Mouse (Mus musculus) hindbrain, embryonic 12.5 days (tissue): ENCODE data around the gene Sipa1l2. TPM values are rescaled to one million over a fixed set of nuclear protein-coding genes. Genes with fewer than 3 reads are reported as not detected.
A peak's percentile ranks its signal among the peaks of the same experiment; 100 is the strongest.

ENCODE experiments used
- ATAC-seq: fragments of 200-750 bp; cut with Nextera tagmentation; 2 replicates; pipeline ENCODE4 v1.8.0; 2017; ENCODE audit warnings: moderate TSS enrichment; ENCODE audit not compliant: low FRiP score
- H3K27ac ChIP-seq: fragments of 300-500 bp; sonication (generic); 2 replicates; pipeline ENCODE4 v1.5.1; 2016; ENCODE audit warnings: mild to moderate bottlenecking
- H3K27me3 ChIP-seq: fragments of 300-500 bp; sonication (generic); 2 replicates; pipeline ENCODE4 v1.6.1; 2016; ENCODE audit warnings: mild to moderate bottlenecking
- H3K36me3 ChIP-seq: fragments of 300-500 bp; sonication (generic); 2 replicates; pipeline ENCODE4 v1.6.1; 2016; ENCODE audit warnings: mild to moderate bottlenecking
- H3K4me1 ChIP-seq: fragments of 300-500 bp; sonication (generic); 2 replicates; pipeline ENCODE4 v1.6.1; 2016
- H3K4me2 ChIP-seq: fragments of 300-500 bp; sonication (generic); replicated peaks from 2 replicates; pipeline ENCODE4 v1.6.1; 2016; ENCODE audit warnings: mild to moderate bottlenecking
- H3K4me3 ChIP-seq: fragments of 300-500 bp; sonication (generic); 2 replicates; pipeline ENCODE4 v1.5.1; 2016; ENCODE audit warnings: mild to moderate bottlenecking
- H3K9ac ChIP-seq: fragments of 300-500 bp; sonication (generic); 2 replicates; pipeline ENCODE4 v1.6.1; 2016; ENCODE audit warnings: mild to moderate bottlenecking, moderate library complexity
- H3K9me3 ChIP-seq: fragments of 300-500 bp; sonication (generic); replicated peaks from 2 replicates; pipeline ENCODE4 v1.6.1; 2016; ENCODE audit warnings: mild to moderate bottlenecking
- WGBS: fragments of 180-500 bp; shearing (Covaris S2); methylation state at CpG from one replicate; pipeline ENCODE4 v1.1.7; 2016; 5-methylcytosine and 5-hydroxymethylcytosine counted together
- polyA plus RNA-seq: library from polyadenylated mRNA; unstranded; fragments of >200 nt; fragmentation: Nextera tagmentation; extraction: Ambion mirVana; gene quantifications from 2 replicates; pipeline ENCODE4 v1.2.1, GENCODE M21; 2016

Sipa1l2 gene
- polyA plus RNA-seq, 1 experiment from 2014 or later, result 36.4 TPM

- Histone ChIP-seq H3K27ac (no peak overlapping the region), H3K9me3 (no peaks in the 10 kb centered on the region), H3K27me3 (peaks cover 2% of the 10 kb centered on the region; the same call in 1 of the 2 replicates), H3K9ac (no peak overlapping the region), H3K4me3 (no peak overlapping the region), H3K4me2 (no peak overlapping the region), H3K36me3 (peaks cover 36% of the 10 kb centered on the region), H3K4me1 (peaks cover 43% of the 10 kb centered on the region)
- 17% methylated on average over 6 of the region's 6 CpGs for WGBS
- ATAC-seq, result peak; percentile 66; the same call in 1 of the 2 replicates
Observed at GRCm38 (mm10) chr8:125465156-125465821, 104.3 kb downstream of the Sipa1l2 start.

DNA sequence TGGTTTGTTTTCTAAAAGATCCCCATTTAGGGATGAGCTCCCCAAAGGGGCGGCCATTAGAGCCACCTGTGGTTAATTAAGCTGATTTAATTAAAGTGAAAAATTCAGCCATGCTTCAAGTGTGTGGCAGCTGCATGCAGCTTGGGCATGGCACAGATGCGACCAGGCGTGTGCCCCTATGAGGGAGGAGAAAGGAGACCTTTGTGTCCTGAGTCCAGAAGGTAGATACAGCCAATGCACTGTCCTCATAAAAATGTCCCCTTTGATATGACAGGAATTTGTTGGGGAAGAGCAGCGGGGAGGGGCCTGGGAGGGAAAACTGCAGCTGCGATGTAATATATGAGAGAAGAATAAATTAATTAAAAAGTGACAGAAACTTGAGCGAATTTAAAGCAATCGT lies 106.7 kb downstream of the Sipa1l2 start:
- Histone ChIP-seq H3K27ac (no peak overlapping the region), H3K4me3 (no peak overlapping the region), H3K4me2 (no peak overlapping the region), H3K9ac (no peak overlapping the region), H3K4me1 (peaks cover 50% of the 10 kb centered on the region), H3K36me3 (peaks cover 18% of the 10 kb centered on the region), H3K9me3 (no peaks in the 10 kb centered on the region), H3K27me3 (peaks cover 2% of the 10 kb centered on the region; the same call in 1 of the 2 replicates)
- 55% methylated on average over 7 of the region's 7 CpGs for WGBS
- ATAC-seq, result no peak

GRCm38 (mm10) chr8:125461504-125461903 lies 108.1 kb downstream of the Sipa1l2 start:
- no peak overlapping the region for H3K27ac ChIP-seq
- no peak overlapping the region for H3K4me2 ChIP-seq
- no peaks in the 10 kb centered on the region for H3K9me3 ChIP-seq
- H3K9ac ChIP-seq, result no peak overlapping the region
- no peak for ATAC-seq
- 82% methylated on average over 1 of the region's 1 CpGs for WGBS
- no peak overlapping the region for H3K4me3 ChIP-seq
- H3K27me3 ChIP-seq, result peaks cover 2% of the 10 kb centered on the region; the same call in 1 of the 2 replicates
- H3K4me1 ChIP-seq, result peaks cover 49% of the 10 kb centered on the region
- peaks cover 14% of the 10 kb centered on the region; the same call in 1 of the 2 replicates for H3K36me3 ChIP-seq

- H3K4me3 ChIP-seq, result no peak overlapping the region
- no peak overlapping the region for H3K9ac ChIP-seq
- peaks cover 2% of the 10 kb centered on the region; the same call in 1 of the 2 replicates for H3K27me3 ChIP-seq
- H3K9me3 ChIP-seq, result no peaks in the 10 kb centered on the region
- peak overlapping the region; percentile 17; the same call in 1 of the 2 replicates for H3K27ac ChIP-seq
- H3K4me2 ChIP-seq, result no peak overlapping the region
- peaks cover 40% of the 10 kb centered on the region for H3K4me1 ChIP-seq
- ATAC-seq, result no peak
- H3K36me3 ChIP-seq, result peaks cover 21% of the 10 kb centered on the region
- 20% methylated on average over 6 of the region's 6 CpGs for WGBS
Observed at GRCm38 (mm10) chr8:125460602-125461001, 109.0 kb downstream of the Sipa1l2 start.

- Histone ChIP-seq H3K36me3 (peaks cover 74% of the 10 kb centered on the region), H3K27me3 (no peaks in the 10 kb centered on the region)
- 64% methylated on average over 6 of the region's 6 CpGs for WGBS
Observed at GRCm38 (mm10) chr8:125449048-125449447, 120.6 kb downstream of the Sipa1l2 start.

DNA sequence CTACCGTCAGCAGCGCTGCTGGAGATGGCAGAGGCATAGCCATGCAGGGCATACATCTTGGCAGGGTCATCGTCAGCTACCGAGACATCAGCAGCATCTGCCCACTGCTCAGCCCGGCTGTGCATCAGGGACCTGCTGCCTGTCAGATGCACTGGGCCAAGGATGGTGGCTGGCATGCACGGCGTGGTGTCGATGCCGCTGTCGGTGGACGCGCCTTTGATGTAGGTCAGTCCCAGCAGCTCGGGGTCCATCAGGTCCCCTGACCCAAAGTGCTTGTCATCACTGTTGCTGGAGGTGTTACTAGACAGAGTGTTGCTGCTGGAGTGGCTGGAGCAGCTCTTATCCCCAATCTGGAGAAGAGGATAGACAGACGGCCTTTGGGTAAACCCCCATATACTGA lies 122.1 kb downstream of the Sipa1l2 start:
- Histone ChIP-seq H3K9me3 (no peaks in the 10 kb centered on the region), H3K27ac (no peak overlapping the region), H3K4me2 (no peak overlapping the region), H3K4me1 (no peaks in the 10 kb centered on the region), H3K36me3 (peaks cover 72% of the 10 kb centered on the region), H3K9ac (no peak overlapping the region), H3K27me3 (no peaks in the 10 kb centered on the region), H3K4me3 (no peak overlapping the region)
- no peak for ATAC-seq
- 94% methylated on average over 14 of the region's 14 CpGs for WGBS

More at GRCm38 (mm10) chr8:125449048-125449447, 120.6 kb downstream of the Sipa1l2 start:
- H3K4me1 ChIP-seq, result no peaks in the 10 kb centered on the region
- H3K27ac ChIP-seq, result no peak overlapping the region
- H3K4me2 ChIP-seq, result no peak overlapping the region
- no peak for ATAC-seq
- no peaks in the 10 kb centered on the region for H3K9me3 ChIP-seq
- H3K4me3 ChIP-seq, result no peak overlapping the region
- no peak overlapping the region for H3K9ac ChIP-seq

- ATAC-seq, result no peak
- H3K36me3 ChIP-seq, result peaks cover 73% of the 10 kb centered on the region
- H3K9me3 ChIP-seq, result no peaks in the 10 kb centered on the region
- H3K4me2 ChIP-seq, result no peak overlapping the region
- no peak overlapping the region for H3K4me3 ChIP-seq
- no peak overlapping the region for H3K27ac ChIP-seq
- H3K27me3 ChIP-seq, result no peaks in the 10 kb centered on the region
- no peak overlapping the region for H3K9ac ChIP-seq
- no peaks in the 10 kb centered on the region for H3K4me1 ChIP-seq
- 80% methylated on average over 4 of the region's 4 CpGs for WGBS
Observed at GRCm38 (mm10) chr8:125446236-125446635, 123.4 kb downstream of the Sipa1l2 start.

DNA sequence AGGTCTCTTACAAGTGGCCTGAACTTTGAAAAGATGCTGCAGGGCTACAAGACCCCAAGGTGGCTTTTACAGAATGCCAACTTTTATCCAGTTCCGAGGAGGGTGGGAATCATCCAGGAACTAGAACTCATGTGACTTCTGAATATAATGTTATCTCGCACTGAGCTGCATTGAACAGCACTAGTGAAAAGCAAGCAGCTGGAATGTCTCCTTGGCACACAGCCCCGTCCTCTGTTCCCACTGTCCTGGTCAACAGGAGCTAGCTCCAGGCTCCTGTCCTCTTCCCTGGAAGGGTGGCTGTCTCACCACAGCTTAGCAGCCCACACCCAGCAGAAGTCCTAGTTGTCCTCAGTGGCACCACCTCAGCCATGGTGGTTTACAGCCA lies 124.4 kb downstream of the Sipa1l2 start:
- H3K27ac ChIP-seq, result no peak overlapping the region
- no peak overlapping the region for H3K9ac ChIP-seq
- no peaks in the 10 kb centered on the region for H3K27me3 ChIP-seq
- peaks cover 72% of the 10 kb centered on the region for H3K36me3 ChIP-seq
- no peak overlapping the region for H3K4me2 ChIP-seq
- no peaks in the 10 kb centered on the region for H3K9me3 ChIP-seq
- 85% methylated on average over 3 of the region's 3 CpGs for WGBS
- no peak for ATAC-seq
- H3K4me1 ChIP-seq, result no peaks in the 10 kb centered on the region
- H3K4me3 ChIP-seq, result no peak overlapping the region

GRCm38 (mm10) chr8:125444457-125445224 lies 125.0 kb downstream of the Sipa1l2 start:
- peaks cover 70% of the 10 kb centered on the region for H3K36me3 ChIP-seq
- H3K9ac ChIP-seq, result no peak overlapping the region
- no peaks in the 10 kb centered on the region for H3K4me1 ChIP-seq
- 88% methylated on average over 16 of the region's 16 CpGs for WGBS
- no peaks in the 10 kb centered on the region for H3K9me3 ChIP-seq
- H3K4me2 ChIP-seq, result no peak overlapping the region
- H3K4me3 ChIP-seq, result no peak overlapping the region
- ATAC-seq, result no peak
- no peak overlapping the region for H3K27ac ChIP-seq
- no peaks in the 10 kb centered on the region for H3K27me3 ChIP-seq

- peaks cover 58% of the 10 kb centered on the region for H3K36me3 ChIP-seq
- no peaks in the 10 kb centered on the region for H3K9me3 ChIP-seq
- ATAC-seq, result no peak
- H3K27ac ChIP-seq, result no peak overlapping the region
- H3K27me3 ChIP-seq, result no peaks in the 10 kb centered on the region
- peaks cover 12% of the 10 kb centered on the region for H3K4me1 ChIP-seq
- WGBS, result 69% methylated on average over 7 of the region's 7 CpGs
- no peak overlapping the region for H3K4me2 ChIP-seq
- no peak overlapping the region for H3K4me3 ChIP-seq
- H3K9ac ChIP-seq, result no peak overlapping the region
Observed at GRCm38 (mm10) chr8:125435320-125436100, 134.1 kb downstream of the Sipa1l2 start.

DNA sequence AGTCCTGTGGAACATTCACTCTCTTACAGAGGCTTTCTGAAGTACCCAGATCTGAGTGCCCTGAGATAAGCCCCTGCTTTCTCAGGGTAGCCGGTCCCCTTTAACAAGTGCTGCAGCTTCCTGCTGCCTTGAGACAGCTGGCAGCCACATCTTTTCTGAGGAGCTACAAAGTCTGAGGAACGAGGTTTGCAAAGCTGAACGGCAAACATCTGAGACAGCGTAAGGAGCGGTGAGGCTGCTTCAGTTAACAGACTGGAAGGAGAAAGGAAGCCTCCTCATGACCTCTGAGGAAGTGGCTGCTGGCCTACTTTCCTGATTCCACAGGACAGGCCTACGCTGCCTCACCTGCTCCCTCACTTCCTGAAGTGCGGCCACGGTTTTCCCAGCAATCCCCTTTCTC lies 135.5 kb downstream of the Sipa1l2 start:
- H3K9ac ChIP-seq, result no peak overlapping the region
- peaks cover 18% of the 10 kb centered on the region for H3K4me1 ChIP-seq
- no peaks in the 10 kb centered on the region for H3K9me3 ChIP-seq
- no peaks in the 10 kb centered on the region for H3K27me3 ChIP-seq
- H3K4me3 ChIP-seq, result no peak overlapping the region
- no peak overlapping the region for H3K4me2 ChIP-seq
- ATAC-seq, result no peak
- H3K36me3 ChIP-seq, result peaks cover 47% of the 10 kb centered on the region
- 65% methylated on average over 8 of the region's 8 CpGs for WGBS
- H3K27ac ChIP-seq, result peak overlapping the region; percentile 62

DNA sequence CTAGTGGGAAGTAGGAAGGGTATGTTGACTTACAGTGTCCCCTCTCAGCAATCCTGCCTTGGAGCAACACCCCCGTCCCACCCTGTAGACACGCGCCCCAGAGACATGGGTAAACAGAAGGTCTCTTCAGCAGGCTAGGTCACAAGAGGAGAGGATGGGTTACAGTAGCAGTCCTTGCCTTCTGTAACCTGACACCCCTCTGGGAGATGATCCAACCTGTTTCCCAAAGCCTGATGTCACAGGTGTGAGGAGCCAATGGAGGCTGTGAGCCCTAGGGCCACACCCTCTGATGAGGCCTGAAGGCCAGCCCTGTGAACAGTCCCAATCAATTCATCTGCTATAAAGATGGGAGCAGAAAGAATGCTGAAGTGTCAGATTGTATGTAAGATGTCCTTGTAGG lies 138.3 kb downstream of the Sipa1l2 start:
- Histone ChIP-seq H3K9me3 (no peaks in the 10 kb centered on the region), H3K4me3 (no peak overlapping the region), H3K27me3 (peaks cover 4% of the 10 kb centered on the region; the same call in 1 of the 2 replicates), H3K4me1 (peaks cover 32% of the 10 kb centered on the region), H3K9ac (no peak overlapping the region), H3K27ac (no peak overlapping the region), H3K36me3 (peaks cover 32% of the 10 kb centered on the region), H3K4me2 (no peak overlapping the region)
- WGBS, result 68% methylated on average over 3 of the region's 3 CpGs
- no peak for ATAC-seq
